Mouse (Mus musculus) heart, adult 2 months (tissue): ENCODE data around the gene Gm6525. TPM values are rescaled to one million over a fixed set of nuclear protein-coding genes. Genes with fewer than 3 reads are reported as not detected.

ENCODE experiments used
- DNase-seq, 2 experiments: peaks; one replicate each; pipeline ENCODE4 v3.0.0; 2021
- H3K27ac ChIP-seq: fragments of 200-600 bp; 2 replicates; pipeline ENCODE4 v1.8.1; 2022
- H3K27me3 ChIP-seq: fragments of 200-500 bp; 2 replicates; pipeline ENCODE4 v1.6.1; 2012; ENCODE audit warnings: mild to moderate bottlenecking, low read length, inconsistent platforms, mixed read lengths; ENCODE audit not compliant: control insufficient read depth, insufficient read depth
- H3K36me3 ChIP-seq: fragments of 200-500 bp; 2 replicates; pipeline ENCODE4 v1.6.1; 2012; ENCODE audit warnings: low read length, inconsistent platforms; ENCODE audit not compliant: control insufficient read depth, insufficient read depth
- H3K4me1 ChIP-seq: fragments of 200-500 bp; 2 replicates; pipeline ENCODE4 v1.6.1; 2011; ENCODE audit warnings: low read length; ENCODE audit not compliant: control insufficient read depth, insufficient read depth
- H3K4me3 ChIP-seq: fragments of 200-600 bp; 2 replicates; pipeline ENCODE4 v1.8.1; 2022
- H3K79me2 ChIP-seq: fragments of 200-500 bp; replicated peaks from 2 replicates; pipeline ENCODE4 v1.6.1; 2012; ENCODE audit warnings: mild to moderate bottlenecking, inconsistent platforms, low read length, moderate library complexity, mixed read lengths; ENCODE audit not compliant: control insufficient read depth, insufficient read depth
- H3K9ac ChIP-seq: fragments of 200-500 bp; 2 replicates; pipeline ENCODE4 v1.6.1; 2012; ENCODE audit warnings: low read depth, mild to moderate bottlenecking, control low read depth, inconsistent platforms, low read length, mixed read lengths
- CTCF ChIP-seq: fragments of 200-600 bp; IDR thresholded peaks from 2 replicates; pipeline ENCODE4 v1.8.1; 2022; ENCODE audit warnings: antibody characterized with exemption, mild to moderate bottlenecking, moderate library complexity
- EP300 ChIP-seq: fragments of 200-500 bp; IDR thresholded peaks from 2 replicates; pipeline ENCODE4 v1.6.1; 2011; ENCODE audit warnings: low read depth, low read length, control low read depth; ENCODE audit not compliant: insufficient read depth
- POLR2A ChIP-seq: fragments of 200-500 bp; IDR thresholded peaks from 2 replicates; pipeline ENCODE4 v1.6.1; 2011; ENCODE audit warnings: mild to moderate bottlenecking, low read depth, low read length, control low read depth; ENCODE audit not compliant: insufficient read depth
- WGBS: fragments of 180-500 bp; shearing (Covaris S2); methylation state at CpG from one replicate; pipeline ENCODE4 v1.1.7; 2018; 5-methylcytosine and 5-hydroxymethylcytosine counted together
- intact Hi-C: fragments of 180-260 bp; cut with DNase I; formaldehyde crosslinking; loops from one replicate; pipeline ENCODE4 v1.15.1; 2025
- long read RNA-seq: library from polyadenylated mRNA; stranded (forward); transcript quantifications from one replicate; pipeline ENCODE4 v2.0.0, GENCODE M21; 2021
- polyA plus RNA-seq: library from polyadenylated mRNA; depleted of rRNA; stranded (reverse); fragments of >200 nt; gene quantifications from 2 replicates; pipeline ENCODE4 v1.2.3, GENCODE M21; 2012; rRNA removed
- total RNA-seq, 2 experiments: library from RNA; stranded (reverse); gene quantifications; 2 replicates each; pipeline ENCODE4 v1.2.3; 2021

Gm6525 gene
- total RNA-seq = not detected
- not detected in 2 replicates for polyA plus RNA-seq
- long read RNA-seq = 0 reads

DNA sequence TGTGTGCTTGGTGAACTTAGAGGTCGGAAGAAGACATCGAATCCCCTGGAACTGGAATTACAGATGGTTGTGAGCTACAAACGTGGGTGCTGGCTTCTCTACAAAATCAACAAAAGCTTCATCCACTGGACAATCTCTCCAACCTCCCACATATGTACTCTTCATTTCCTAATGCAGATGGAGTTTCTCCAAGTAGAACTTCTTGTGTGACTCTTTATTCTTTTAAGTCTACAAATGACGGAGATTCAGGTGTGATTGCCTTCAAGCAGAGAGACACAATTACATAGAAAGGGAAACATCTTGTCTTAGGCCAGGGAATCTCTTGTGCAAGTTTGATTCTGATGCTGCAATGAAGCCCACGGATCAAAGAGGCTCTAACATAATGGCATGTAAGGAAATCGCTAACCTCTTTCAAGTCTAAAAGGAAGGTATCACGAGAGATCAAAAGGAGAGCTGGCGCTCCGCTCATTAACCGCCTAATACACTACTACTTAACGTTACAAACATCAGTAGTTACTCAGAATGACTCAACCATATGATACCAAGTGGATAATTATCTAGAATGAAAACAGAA is at the start of gene Gm6525:
Gene Gm6525, plus strand, starts transcription at position 524 of the 574 bp plus-strand sequence.
- intact Hi-C loops = loop anchor here (2.0 kb wide), 1 partner anchor 129 kb away; no protein-coding TSS in a partner anchor
- DNase-seq = no peak
- Histone ChIP-seq H3K9ac (no peak within 1 kb of the TSS), H3K79me2 (no peaks in the 10 kb centered on the region), H3K36me3 (no peaks in the 10 kb centered on the region), H3K4me1 (no peaks in the 10 kb centered on the region), H3K27ac (no peak within 1 kb of the TSS), H3K4me3 (no peak within 1 kb of the TSS), H3K27me3 (no peaks in the 10 kb centered on the region)
- WGBS = 81% methylated on average over 11 of the region's 11 CpGs
- TF ChIP-seq POLR2A = no peak
- TF ChIP-seq EP300 = no peak
- TF ChIP-seq CTCF = no peak

GRCm38 (mm10) chr3:84125704-84126289 is 48.1 kb upstream of the Gm6525 start:
- Histone ChIP-seq H3K27ac (no peak overlapping the region), H3K4me3 (no peak overlapping the region), H3K27me3 (no peaks in the 10 kb centered on the region), H3K79me2 (no peaks in the 10 kb centered on the region), H3K36me3 (0 out of 2 replicates have a peak, but pooled peaks cover 2% of the 10 kb centered on the region), H3K9ac (0 out of 2 replicates have a peak overlapping the region, but pooled peaks have one; percentile 15), H3K4me1 (peaks cover 3% of the 10 kb centered on the region)
- intact Hi-C loops = loop anchor here (10.0 kb wide), 1 partner anchor 211 kb away; no protein-coding TSS in a partner anchor
- no peak for DNase-seq
- TF ChIP-seq CTCF (no peak), POLR2A (no peak), EP300 (no peak)
- WGBS = 81% methylated on average over 6 of the region's 6 CpGs

DNA sequence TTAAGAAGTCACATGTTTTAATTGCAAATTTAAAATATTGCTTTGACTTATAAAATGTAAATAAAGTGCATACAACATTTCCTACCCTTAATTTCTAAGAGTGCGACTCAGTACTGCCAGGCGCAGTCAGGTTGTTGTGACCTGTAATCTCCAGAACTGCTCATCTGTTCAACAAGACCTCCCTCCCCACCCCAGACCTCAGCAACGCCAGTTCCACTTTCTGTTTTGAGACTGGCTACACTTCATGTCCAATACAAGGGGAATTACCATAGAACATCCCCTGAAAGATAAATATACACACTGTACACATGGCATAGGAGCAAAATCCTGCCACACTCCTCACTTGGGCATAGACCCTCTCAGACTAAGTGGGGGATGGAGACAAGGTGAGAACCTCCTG is 47.2 kb upstream of the Gm6525 start:
- H3K27me3 ChIP-seq = no peaks in the 10 kb centered on the region
- H3K9ac ChIP-seq = no peak overlapping the region
- H3K4me1 ChIP-seq = peaks cover 3% of the 10 kb centered on the region
- H3K4me3 ChIP-seq = no peak overlapping the region
- intact Hi-C loops = loop anchor here (10.0 kb wide), 1 partner anchor 212 kb away; no protein-coding TSS in a partner anchor
- DNase-seq = no peak
- H3K36me3 ChIP-seq = 0 out of 2 replicates have a peak, but pooled peaks cover 2% of the 10 kb centered on the region
- H3K27ac ChIP-seq = no peak overlapping the region
- no peaks in the 10 kb centered on the region for H3K79me2 ChIP-seq
- TF ChIP-seq POLR2A = no peak
- no peak for TF ChIP-seq EP300
- TF ChIP-seq CTCF = no peak
- WGBS = 89% methylated on average over 3 of the region's 3 CpGs

GRCm38 (mm10) chr3:84127431-84127830 is 46.5 kb upstream of the Gm6525 start:
- Histone ChIP-seq H3K27me3 (no peaks in the 10 kb centered on the region), H3K4me1 (peaks cover 3% of the 10 kb centered on the region), H3K36me3 (0 out of 2 replicates have a peak, but pooled peaks cover 2% of the 10 kb centered on the region), H3K79me2 (no peaks in the 10 kb centered on the region), H3K4me3 (no peak overlapping the region), H3K9ac (no peak overlapping the region), H3K27ac (no peak overlapping the region)
- 37% methylated on average over 2 of the region's 2 CpGs for WGBS
- no peak for DNase-seq
- TF ChIP-seq CTCF (no peak), EP300 (no peak), POLR2A (no peak)
- intact Hi-C loops = loop anchor here (10.0 kb wide), 1 partner anchor 213 kb away; no protein-coding TSS in a partner anchor

DNA sequence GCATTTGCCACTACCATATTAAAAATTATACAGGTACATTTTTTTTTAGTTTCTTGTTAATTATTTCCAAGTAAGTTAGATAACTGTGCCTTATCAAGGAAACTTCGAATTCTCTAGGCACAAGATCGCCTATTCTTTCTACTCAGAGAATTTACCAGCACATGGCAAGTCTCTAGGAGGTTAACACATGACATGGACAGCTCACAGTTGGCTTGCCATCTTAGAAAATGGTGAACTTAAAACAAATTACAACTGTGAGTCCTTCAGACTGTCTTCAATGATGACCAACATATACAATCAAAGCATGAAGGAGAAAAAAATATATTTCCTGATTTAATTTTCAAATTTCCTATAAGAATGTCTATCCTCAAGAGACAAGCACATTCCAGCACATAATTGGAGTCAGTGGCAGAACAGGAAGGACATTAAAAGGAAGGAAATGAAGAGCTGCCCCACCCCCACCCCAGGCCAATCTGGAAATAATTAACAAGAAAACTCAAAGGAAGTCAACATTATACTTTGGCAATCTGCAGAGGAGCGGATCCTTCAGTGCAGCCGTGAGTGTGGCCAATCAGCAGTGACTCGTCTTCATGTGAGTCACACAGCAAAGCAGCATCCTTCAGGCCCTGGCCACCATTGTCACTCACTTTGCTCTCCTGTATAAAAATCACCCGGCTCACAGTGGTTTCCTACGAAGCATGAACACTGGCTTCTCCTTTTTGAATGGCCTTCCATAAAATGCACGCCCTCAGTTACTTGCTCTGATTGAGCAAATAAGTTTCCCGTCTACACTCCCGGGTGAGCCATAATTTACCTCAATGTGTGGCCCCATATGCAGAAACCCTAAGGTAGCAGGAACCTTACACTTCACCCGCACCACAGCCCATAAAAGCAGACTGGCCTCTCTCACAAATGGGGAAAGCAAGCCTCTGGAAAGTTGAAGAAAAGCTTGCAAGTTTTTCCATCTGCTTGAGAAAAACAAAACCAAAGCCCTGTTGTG is 44.7 kb upstream of the Gm6525 start:
- H3K27ac ChIP-seq = peak overlapping the region; percentile 4
- H3K27me3 ChIP-seq = no peaks in the 10 kb centered on the region
- no peak for TF ChIP-seq POLR2A
- H3K79me2 ChIP-seq = no peaks in the 10 kb centered on the region
- DNase-seq = no peak
- WGBS = 62% methylated on average over 11 of the region's 11 CpGs
- 0 out of 2 replicates have a peak, but pooled peaks cover 2% of the 10 kb centered on the region for H3K36me3 ChIP-seq
- H3K9ac ChIP-seq = no peak overlapping the region
- peaks cover 3% of the 10 kb centered on the region for H3K4me1 ChIP-seq
- intact Hi-C loops = loop anchor here (10.0 kb wide), 1 partner anchor 214 kb away; no protein-coding TSS in a partner anchor
- no peak overlapping the region for H3K4me3 ChIP-seq
